Mouse (Mus musculus) stomach, postnatal 0 days (tissue): ENCODE measurements around the gene Gm10663.

Experiments used
- CTCF ChIP-seq: IDR thresholded peaks from 2 replicates; pipeline ENCODE4 v1.5.1; 2016; ENCODE audit warnings: antibody characterized with exemption, low read depth, mild to moderate bottlenecking, moderate library complexity
- EP300 ChIP-seq: optimal IDR thresholded peaks from 2 replicates; pipeline ENCODE3; 2016; ENCODE audit warnings: antibody characterized with exemption

GRCm38 (mm10) chr8:65089781-65090180 is 14.9 kb downstream of the Gm10663 start:
- TF ChIP-seq CTCF (no peak), EP300 (no peak)
